Mouse (Mus musculus) spleen, postnatal 4 days (tissue): ENCODE data around the gene Cdh3.
A peak's percentile ranks its signal among the peaks of the same experiment; 100 is the strongest.

Experiments
- DNase-seq, 2 experiments: peaks; one replicate each; pipeline ENCODE4 v3.0.0; 2022; ENCODE audit warnings: low spot score in 2 of 2

The Cdh3 gene

DNA sequence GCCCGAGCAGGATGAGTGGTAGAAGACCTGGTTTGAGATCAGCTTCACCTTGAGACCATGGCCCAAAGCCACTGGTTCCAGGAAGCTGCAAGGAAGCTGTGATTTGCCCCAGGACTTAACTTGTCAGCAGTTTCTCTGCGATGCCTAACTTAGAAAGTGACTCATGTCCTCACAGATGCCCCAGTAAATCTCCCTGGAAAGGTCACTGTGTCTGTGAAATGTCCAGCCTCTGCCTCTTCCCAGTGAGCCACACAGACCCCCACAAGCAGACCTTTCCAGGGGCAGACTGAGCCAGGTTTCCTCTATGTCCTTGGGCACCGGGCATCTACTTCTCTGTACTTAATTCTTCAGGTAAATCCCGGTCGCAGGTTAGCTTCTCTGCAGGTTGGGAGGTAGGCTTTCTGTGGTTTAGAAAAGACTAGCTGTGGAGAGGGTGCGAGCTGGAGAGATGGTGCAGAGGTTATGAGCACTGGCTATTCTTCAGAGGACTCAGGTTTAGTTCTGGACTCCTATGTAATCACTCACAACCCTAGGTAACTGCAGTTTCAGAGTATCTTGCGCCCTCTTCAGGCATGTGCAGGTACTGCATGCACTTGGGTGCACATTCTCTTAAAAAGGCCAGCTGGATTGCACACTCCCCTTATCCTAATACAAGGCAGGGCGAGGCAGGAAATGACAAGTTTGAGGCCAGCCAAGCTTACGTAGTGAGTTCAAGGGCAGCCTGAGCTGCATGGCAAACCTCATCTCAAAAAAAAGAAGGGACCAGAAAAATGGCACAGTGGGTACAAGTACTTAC lies 16.7 kb downstream of the Cdh3 start:
- DNase-seq: no peak

- DNase-seq: no peak
These were observed 18.0 kb downstream of the Cdh3 start for GRCm38 (mm10) chr8:106528596-106529249.

DNA sequence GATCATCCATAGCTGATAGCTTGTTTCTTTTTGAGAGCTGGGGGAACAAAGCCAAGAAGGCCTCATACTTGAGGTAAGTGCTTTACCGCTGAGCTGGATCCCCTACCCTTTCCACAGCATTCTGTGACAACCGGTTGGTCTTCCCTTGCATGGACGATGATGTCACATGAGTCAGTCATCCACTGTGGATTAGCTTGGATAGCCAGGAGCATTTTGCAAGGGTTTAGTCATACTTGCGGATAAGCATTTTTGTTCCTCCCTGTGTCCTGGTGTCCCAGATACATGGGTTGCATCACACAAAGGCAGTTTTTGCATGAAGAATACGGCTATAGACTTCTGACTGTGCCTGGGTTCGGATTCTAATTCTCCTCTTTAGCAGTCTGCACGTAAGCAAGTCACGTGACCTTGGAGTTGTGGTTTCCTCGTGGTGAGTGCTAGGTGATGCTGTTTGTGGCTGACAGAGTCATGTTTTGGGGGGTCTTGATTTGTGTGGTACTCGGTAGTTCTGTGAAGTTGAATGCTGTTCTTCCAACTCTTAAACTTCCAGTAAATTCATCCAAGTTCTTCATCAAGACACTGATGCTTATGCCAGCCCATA lies 19.3 kb downstream of the Cdh3 start:
- no peak for DNase-seq

DNA sequence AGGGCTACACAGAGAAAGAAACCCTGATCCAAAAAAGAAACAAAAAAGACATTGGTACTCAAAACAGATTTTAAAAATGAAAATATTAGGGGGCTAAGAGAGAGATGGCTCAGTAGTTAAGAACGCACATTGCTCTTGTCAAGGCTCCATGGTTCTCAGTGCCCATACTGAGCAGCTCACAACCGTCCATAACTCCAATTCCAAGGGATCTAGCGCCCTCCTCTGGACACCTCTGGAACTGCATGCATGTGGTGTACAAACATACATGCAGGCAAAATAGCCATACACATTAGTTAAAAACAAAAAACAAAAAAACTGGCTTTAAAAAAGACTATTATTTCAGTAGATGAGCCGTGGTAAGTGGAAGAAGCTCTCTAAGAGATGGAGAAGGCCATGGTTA lies 19.9 kb downstream of the Cdh3 start:
- DNase-seq: peak in 1 of 2 experiments; percentile 69

DNA sequence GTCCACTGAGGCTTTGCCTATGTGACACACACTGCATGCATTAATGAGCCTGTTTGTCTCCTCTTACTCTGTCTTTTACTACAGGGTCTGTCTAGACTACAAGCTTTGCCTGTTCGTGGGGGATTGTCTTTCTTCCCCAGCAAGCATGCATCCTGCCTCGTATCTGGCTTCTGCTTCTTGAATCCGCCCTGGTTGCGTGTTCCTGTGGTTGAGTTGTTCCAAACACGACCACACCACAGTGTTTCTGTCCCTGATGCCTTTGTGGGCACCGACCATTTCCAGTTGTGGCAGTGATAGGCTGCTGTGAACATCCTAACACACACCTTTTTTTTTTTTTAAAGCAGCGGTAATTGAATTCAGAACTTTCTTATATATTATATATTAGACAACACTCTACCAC lies 23.0 kb downstream of the Cdh3 start:
- no peak for DNase-seq

DNA sequence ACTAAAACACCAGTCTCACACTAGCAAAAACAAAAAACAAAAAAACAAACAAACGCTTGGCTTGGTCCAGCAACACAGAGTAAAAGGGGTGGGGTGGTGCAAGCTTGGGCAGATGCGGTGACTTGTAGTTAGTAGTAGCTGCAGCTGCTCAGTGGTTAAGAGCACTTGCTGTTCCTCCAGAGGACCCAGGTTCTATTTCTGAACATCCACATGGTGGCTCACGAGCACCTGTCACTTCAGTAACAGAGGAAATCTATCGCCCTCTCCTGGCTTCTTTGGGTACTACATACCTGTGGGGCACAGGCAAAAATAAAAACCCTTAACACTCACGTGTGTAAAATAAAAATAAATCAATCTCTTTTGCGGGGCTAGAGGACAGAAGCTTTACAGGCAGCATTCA lies 23.8 kb downstream of the Cdh3 start:
- DNase-seq: peak; percentile 63 to 83

DNA sequence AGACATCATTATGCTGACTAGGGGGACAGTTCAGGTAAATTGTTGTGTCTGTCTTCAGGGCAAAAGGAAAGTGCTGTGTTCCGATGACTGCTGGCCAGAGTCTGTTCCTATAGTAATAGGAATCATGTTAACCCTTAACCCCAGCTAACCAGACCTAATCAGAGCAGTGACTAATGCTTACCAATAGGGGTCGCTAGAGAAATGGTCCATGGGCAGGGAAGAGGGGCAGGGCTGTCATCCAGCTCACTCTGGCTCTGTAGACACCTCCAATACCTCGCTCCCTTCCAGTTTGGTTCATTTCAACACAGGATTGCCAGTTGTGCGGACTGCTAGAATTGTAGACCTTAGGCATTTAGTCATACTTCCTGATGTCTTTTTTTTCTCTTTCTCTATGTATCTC lies 24.8 kb downstream of the Cdh3 start:
- no peak for DNase-seq

- DNase-seq: no peak
These were observed 28.5 kb downstream of the Cdh3 start for GRCm38 (mm10) chr8:106539193-106539592.

DNA sequence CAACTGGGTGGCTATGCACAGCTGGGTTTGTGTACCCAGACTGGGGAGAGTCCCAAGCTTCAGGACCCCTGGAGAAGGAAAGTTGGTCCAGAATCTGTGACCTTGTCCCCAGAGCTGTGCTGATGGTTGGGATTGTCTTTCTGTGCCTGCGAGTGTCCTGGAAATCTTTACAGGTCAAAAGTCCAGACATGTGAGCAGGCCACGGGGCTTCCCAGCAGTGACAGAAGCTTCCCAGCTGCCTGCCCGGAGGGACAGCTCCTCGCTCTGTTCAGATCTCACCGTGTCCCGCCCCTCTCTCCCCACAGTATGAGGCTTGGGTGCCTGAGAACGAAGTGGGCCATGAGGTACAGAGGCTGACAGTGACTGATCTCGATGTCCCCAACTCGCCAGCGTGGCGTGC lies 30.3 kb downstream of the Cdh3 start:
- DNase-seq: no peak

- DNase-seq: no peak
These were observed 32.4 kb downstream of the Cdh3 start for GRCm38 (mm10) chr8:106543043-106543442.

DNA sequence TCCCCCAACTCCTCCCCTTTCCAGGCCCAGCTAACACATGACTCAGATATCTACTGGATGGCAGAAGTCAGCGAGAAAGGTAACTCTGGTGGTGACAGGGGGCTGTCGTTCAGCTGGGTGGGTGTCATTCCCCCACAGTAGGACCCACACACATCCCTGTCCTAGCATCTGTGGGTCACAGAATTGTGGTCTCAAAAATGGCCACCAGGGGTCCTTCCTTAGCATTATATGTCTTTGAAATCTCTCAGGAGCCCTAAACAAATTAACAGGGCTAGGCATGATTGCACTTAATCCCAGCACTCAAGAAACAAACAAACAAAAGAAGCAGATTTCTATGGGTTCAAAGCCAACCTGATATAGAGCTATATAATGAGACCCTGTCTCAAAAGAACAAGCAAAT lies 34.5 kb downstream of the Cdh3 start:
- DNase-seq: no peak

DNA sequence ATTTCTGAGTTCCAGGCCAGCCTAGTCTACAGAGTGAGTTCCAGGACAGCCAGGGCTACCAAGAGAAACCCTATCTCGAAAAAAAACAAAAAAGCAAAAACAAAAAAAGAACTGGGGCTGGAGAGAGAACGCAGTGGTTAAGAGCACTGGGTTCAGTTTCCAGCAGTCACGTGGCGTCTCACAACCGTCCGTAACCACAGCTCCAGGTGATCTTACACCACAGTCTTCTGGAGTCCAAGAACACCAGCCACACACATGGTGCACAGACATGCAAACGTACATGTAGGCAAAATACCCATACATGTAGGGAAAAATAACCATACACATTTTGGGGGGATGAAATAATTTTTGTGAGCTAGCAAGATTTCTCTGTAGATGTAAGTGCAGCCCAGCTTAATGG lies 36.1 kb downstream of the Cdh3 start:
- no peak for DNase-seq

GRCm38 (mm10) chr8:106548366-106548936 lies 37.8 kb downstream of the Cdh3 start:
- no peak for DNase-seq

- no peak for DNase-seq
These were observed 40.2 kb downstream of the Cdh3 start for GRCm38 (mm10) chr8:106550906-106551305.

- no peak for DNase-seq
These were observed 43.3 kb downstream of the Cdh3 start for GRCm38 (mm10) chr8:106554011-106554410.

DNA sequence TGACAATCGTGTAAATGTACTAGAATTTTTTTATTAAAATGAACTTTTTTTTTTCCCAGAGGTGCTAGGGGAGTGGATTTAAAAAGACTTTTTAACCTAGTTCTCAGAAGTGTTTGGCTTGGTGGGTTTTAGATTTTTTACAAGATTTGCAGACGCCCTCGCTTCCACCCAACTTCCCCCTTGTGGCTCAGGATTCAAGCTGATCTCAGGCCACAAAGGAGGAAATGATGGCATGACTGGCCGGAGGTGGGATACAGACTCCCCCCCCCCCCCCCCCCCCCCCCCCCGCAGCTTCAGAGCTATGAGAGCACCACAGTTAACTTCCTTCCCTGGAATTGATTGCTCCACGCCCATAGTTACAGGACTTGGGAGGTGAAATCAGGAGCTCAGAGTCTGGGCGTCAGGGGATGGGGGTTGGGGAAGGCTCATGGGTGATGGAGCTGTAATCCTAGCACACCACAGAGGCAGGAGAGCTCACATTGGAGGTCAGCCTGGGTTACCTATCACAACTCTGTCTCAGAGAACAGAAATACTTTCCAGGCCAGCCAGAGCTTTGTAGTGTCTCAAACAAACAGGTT lies 45.5 kb downstream of the Cdh3 start:
- no peak for DNase-seq

GRCm38 (mm10) chr8:106559844-106560243 lies 49.2 kb downstream of the Cdh3 start:
- DNase-seq: no peak

DNA sequence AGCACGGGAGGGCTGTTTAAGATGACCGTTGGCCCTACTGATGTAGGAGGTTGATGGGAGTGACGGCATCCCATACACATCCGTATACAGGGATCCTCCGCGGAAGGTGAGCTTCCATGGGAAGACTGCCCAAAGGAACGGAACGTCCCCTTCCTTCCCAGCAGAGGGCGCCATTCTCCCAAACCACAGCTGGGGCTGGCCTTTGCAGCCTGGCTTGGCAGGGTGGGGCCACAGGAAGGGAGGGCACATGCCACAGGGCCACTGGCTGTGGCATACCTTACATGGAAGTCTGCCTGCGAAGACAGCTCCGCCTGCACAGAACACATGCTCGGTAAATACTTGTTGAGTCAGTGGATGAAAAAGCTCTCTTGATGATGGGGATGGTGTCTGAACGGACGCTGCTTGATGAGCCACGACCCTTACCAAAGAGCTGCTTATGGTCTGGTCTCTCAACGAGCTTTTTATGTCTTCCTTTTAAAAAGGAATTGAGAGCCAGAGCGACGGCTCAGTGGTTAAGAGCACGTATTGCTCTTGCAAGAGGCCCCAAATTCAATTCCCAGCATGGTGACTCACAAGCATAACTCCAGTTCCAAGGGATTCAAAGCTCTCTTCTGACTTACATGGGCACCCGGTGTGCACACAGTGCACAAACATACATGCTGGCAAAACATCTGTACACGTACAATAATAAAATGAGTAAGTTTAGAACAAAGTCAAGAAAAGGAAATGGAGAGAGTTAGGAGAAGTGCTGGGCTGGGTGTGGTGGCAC lies 50.6 kb downstream of the Cdh3 start:
- DNase-seq: peak; percentile 61 to 84

GRCm38 (mm10) chr8:106563691-106564182 lies 53.0 kb downstream of the Cdh3 start:
- DNase-seq: no peak

- no peak for DNase-seq
These were observed 58.3 kb downstream of the Cdh3 start for GRCm38 (mm10) chr8:106569006-106569405.

DNA sequence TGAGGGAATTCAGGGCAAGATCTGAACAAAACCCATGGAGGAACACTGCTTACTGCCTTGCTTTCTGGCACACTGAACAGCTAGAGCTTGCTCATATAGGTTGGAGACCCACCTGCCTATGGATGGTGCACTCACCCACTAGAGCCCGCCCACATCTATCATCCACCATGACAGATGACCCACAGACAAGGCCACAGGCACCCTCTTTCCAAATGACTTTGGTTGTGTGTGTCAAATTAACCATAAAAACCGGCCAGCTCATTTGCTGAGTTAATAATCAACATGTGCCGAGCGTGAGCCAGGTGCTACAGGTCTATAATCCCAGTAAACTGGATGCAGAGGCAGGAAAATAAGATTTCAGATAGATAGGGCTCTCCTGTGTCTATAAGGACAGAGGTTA lies 59.7 kb downstream of the Cdh3 start:
- DNase-seq: no peak
